Mouse (Mus musculus) neural tube, embryonic 15.5 days (tissue): Measurements from ENCODE around the gene Sema4c. TPM values are rescaled to one million over a fixed set of nuclear protein-coding genes. Genes with fewer than 3 reads are reported as not detected.

Experiments used
- ATAC-seq: fragments of 200-750 bp; cut with Nextera tagmentation; 2 replicates; pipeline ENCODE4 v1.8.0; 2017; ENCODE audit warnings: mild to moderate bottlenecking, moderate TSS enrichment, moderate library complexity; ENCODE audit not compliant: low FRiP score
- H3K27ac ChIP-seq: fragments of 300-500 bp; sonication (generic); replicated peaks from 2 replicates; pipeline ENCODE4 v1.5.1; 2015; ENCODE audit warnings: mild to moderate bottlenecking, inconsistent platforms
- H3K27me3 ChIP-seq: fragments of 300-500 bp; sonication (generic); replicated peaks from 2 replicates; pipeline ENCODE4 v1.6.1; 2015; ENCODE audit warnings: inconsistent platforms
- H3K36me3 ChIP-seq: fragments of 300-500 bp; sonication (generic); 2 replicates; pipeline ENCODE4 v1.6.1; 2015; ENCODE audit warnings: inconsistent platforms
- H3K4me1 ChIP-seq: fragments of 300-500 bp; sonication (generic); 2 replicates; pipeline ENCODE4 v1.6.1; 2015; ENCODE audit warnings: inconsistent platforms
- H3K4me2 ChIP-seq: fragments of 300-500 bp; sonication (generic); 2 replicates; pipeline ENCODE4 v1.6.1; 2015; ENCODE audit warnings: inconsistent platforms, mild to moderate bottlenecking, moderate library complexity
- H3K4me3 ChIP-seq: fragments of 300-500 bp; sonication (generic); replicated peaks from 2 replicates; pipeline ENCODE4 v1.5.1; 2015; ENCODE audit warnings: mild to moderate bottlenecking, inconsistent platforms
- H3K9ac ChIP-seq: fragments of 300-500 bp; sonication (generic); replicated peaks from 2 replicates; pipeline ENCODE4 v1.6.1; 2015; ENCODE audit warnings: mild to moderate bottlenecking, inconsistent platforms
- H3K9me3 ChIP-seq: fragments of 300-500 bp; sonication (generic); replicated peaks from 2 replicates; pipeline ENCODE4 v1.6.1; 2016; ENCODE audit warnings: inconsistent platforms
- WGBS: fragments of 180-500 bp; shearing (Covaris S2); methylation state at CpG from one replicate; pipeline ENCODE4 v1.1.7; 2015; ENCODE audit warnings: mixed read lengths; 5-methylcytosine and 5-hydroxymethylcytosine counted together
- microRNA-seq: library from miRNA; unstranded; fragments of <30 nt; microRNA quantifications from one replicate; pipeline ENCODE4, GENCODE M21; 2017
- polyA plus RNA-seq: library from polyadenylated mRNA; unstranded; fragments of >200 nt; fragmentation: Nextera tagmentation; extraction: Ambion mirVana; gene quantifications from 2 replicates; pipeline ENCODE4 v1.2.1, GENCODE M21; 2015

Gene Sema4c
- polyA plus RNA-seq, 1 experiment from 2014 or later, result 20.8 TPM

GRCm38 (mm10) chr1:36512089-36512965, 45.8 kb downstream of the Sema4c start:
- WGBS, result under 1% methylated on average over 75 of the region's 126 CpGs
- Histone ChIP-seq H3K4me1 (peaks cover 41% of the 10 kb centered on the region), H3K27me3 (no peaks in the 10 kb centered on the region), H3K9me3 (no peaks in the 10 kb centered on the region), H3K9ac (peak overlapping the region; percentile 82), H3K36me3 (no peaks in the 10 kb centered on the region; the same call in 1 of the 2 replicates), H3K4me3 (peak overlapping the region; percentile 99), H3K4me2 (peak overlapping the region; percentile 78), H3K27ac (peak overlapping the region; percentile 98)
- ATAC-seq, result peak; percentile 84

DNA sequence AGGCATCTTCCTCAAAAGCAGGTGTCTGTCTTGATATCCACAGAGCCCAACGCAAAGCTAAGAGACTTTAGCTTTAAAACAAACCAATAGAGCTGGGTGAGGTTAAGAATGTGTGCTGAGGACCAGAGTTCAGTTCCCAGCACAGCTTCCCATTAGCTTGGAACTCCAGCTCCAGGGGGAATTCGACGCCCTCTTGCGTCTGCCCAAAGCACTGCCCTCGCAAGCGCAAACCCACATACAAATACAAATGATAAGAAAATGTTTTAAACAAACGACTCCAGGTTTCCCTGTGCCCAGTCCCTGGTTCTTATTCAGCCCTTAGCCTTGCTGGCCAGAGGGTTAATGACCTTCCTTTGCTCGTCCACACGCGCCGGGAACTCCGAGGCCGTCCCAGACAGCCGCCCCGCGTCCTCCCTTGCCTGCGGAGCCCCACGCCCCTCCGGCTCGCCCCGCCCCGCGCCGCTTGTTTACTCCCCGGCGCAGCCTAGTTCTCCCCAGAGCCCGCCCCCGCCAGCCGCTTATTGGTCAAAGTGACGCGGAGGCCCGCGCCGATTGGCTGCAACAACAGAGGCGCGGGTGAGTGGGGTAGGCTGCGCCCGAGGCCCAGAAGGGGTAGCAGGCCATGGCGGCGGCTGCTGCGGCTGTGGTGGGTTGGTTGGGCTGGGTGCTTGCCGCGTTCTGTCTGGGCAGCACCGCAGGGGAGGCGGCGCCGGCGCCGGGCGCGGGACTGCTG, 46.7 kb downstream of the Sema4c start, which contains the start of gene Cnnm3:
Gene Cnnm3 (plus strand): TSS at position 579 of the 733 bp plus-strand sequence.
- Histone ChIP-seq H3K27ac (peak within 1 kb of the TSS; percentile 98), H3K36me3 (peaks cover 5% of the 10 kb centered on the region; the same call in 1 of the 2 replicates), H3K4me1 (peaks cover 37% of the 10 kb centered on the region), H3K4me3 (peak within 1 kb of the TSS; percentile 99), H3K9me3 (no peaks in the 10 kb centered on the region), H3K27me3 (no peaks in the 10 kb centered on the region), H3K4me2 (peak within 1 kb of the TSS; percentile 78), H3K9ac (peak within 1 kb of the TSS; percentile 82)
- 2% methylated on average over 49 of the region's 51 CpGs for WGBS
- peak; percentile 98 for ATAC-seq

- H3K27me3 ChIP-seq, result no peaks in the 10 kb centered on the region
- 87% methylated on average over 5 of the region's 5 CpGs for WGBS
- ATAC-seq, result no peak
- H3K9ac ChIP-seq, result no peak overlapping the region
- H3K9me3 ChIP-seq, result no peaks in the 10 kb centered on the region
- H3K4me1 ChIP-seq, result peaks cover 6% of the 10 kb centered on the region
- H3K36me3 ChIP-seq, result peaks cover 15% of the 10 kb centered on the region; the same call in 1 of the 2 replicates
- no peak overlapping the region for H3K27ac ChIP-seq
- H3K4me2 ChIP-seq, result no peak overlapping the region
- H3K4me3 ChIP-seq, result no peak overlapping the region
These were observed 49.9 kb downstream of the Sema4c start for GRCm38 (mm10) chr1:36508238-36508637.

DNA sequence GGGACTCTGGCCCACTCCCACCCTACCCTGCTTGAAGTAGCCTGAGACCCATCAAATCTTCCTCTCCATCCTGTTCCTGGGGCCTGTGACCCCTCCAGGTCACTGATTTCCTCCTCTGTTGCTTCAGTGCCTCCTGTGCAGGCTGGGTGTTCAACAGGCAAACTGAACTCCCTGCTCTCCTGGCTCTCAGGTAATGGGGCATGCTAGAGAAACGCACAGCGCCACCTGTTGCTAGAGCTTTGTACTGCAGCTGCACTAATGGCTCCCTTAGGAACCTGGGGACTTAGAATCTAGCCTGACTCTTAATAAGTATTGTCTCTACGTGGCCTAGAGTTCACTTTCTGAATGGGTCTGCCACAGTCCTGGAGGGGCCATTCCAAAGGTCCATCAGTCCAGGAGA, 56.9 kb downstream of the Sema4c start:
- H3K27ac ChIP-seq, result no peak overlapping the region
- H3K9me3 ChIP-seq, result no peaks in the 10 kb centered on the region
- peaks cover 27% of the 10 kb centered on the region for H3K36me3 ChIP-seq
- peak; percentile 48; the same call in 1 of the 2 replicates for ATAC-seq
- H3K9ac ChIP-seq, result no peak overlapping the region
- H3K4me1 ChIP-seq, result no peaks in the 10 kb centered on the region
- H3K4me2 ChIP-seq, result no peak overlapping the region
- H3K4me3 ChIP-seq, result no peak overlapping the region
- WGBS, result 4% methylated on average over 3 of the region's 3 CpGs
- no peaks in the 10 kb centered on the region for H3K27me3 ChIP-seq

Small RNA genes within 50 kb of the gene (microRNA-seq; reads per million reads assigned to microRNA genes)
- gene Gm47280, result not detected

Other genes starting within 250 kb of the Sema4c start
- gene Kansl3, start 189.2 kb downstream of the Sema4c start, polyA plus RNA-seq, result 36.0 and 36.7 TPM in 2 replicates
- gene Fer1l5, start 186.1 kb downstream of the Sema4c start, polyA plus RNA-seq, result 1.8 and 2.0 TPM in 2 replicates
- gene Lman2l, start 113.1 kb downstream of the Sema4c start, polyA plus RNA-seq, result 69.4 and 73.6 TPM in 2 replicates
- 10.6 and 15.0 TPM in 2 replicates for gene Cnnm4, start 86.7 kb downstream of the Sema4c start, polyA plus RNA-seq
- gene Cnnm3, start 46.5 kb downstream of the Sema4c start, polyA plus RNA-seq, result 3.1 and 4.5 TPM in 2 replicates
- gene Ankrd23, start 21.5 kb downstream of the Sema4c start, polyA plus RNA-seq, result 21.6 and 21.8 TPM in 2 replicates
- gene Gm42417, start 18.9 kb downstream of the Sema4c start, polyA plus RNA-seq, result 0.36 and 1.2 TPM in 2 replicates
- 29.4 and 33.0 TPM in 2 replicates for gene Ankrd39, start 10.9 kb downstream of the Sema4c start, polyA plus RNA-seq
- 0.27 and 0.51 TPM in 2 replicates for gene Fam178b, start 124.8 kb upstream of the Sema4c start, polyA plus RNA-seq
- gene Cox5b, start 133.1 kb upstream of the Sema4c start, polyA plus RNA-seq, result 808 and 899 TPM in 2 replicates
- 0.32 and 0.74 TPM in 2 replicates for gene 4933424G06Rik, start 151.8 kb upstream of the Sema4c start, polyA plus RNA-seq
- 122 TPM in 2 replicates for gene Actr1b, start 156.1 kb upstream of the Sema4c start, polyA plus RNA-seq
- 1.2 and 5.1 TPM in 2 replicates for gene Zap70, start 203.4 kb upstream of the Sema4c start, polyA plus RNA-seq